Mouse (Mus musculus) heart, postnatal 0 days (tissue): ENCODE data around the gene Lfng.

Source experiments
- CTCF ChIP-seq: IDR thresholded peaks from 2 replicates; pipeline ENCODE4 v1.5.1; 2016; ENCODE audit warnings: antibody characterized with exemption, control low read depth, low read depth
- EP300 ChIP-seq: IDR thresholded peaks from 2 replicates; pipeline ENCODE4 v1.6.1; 2016; ENCODE audit warnings: antibody characterized with exemption, low read depth

DNA sequence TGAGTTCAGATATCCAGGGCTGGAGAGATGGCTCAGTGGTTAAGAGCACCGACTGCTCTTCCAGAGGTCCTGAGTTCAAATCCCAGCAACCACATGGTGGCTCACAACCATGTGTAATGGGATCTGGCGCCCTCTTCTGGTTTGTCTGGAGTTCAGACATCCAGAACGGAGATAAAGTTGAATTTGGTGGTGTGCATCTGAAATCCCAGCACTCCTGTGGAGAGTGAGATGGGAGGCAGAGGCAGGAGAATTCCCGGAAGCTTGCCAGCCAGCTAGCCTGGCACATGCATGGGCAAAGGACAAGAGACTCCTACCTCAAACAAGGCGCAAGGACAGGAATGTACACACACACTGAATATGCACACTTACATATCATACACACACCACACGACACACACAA is 37.1 kb downstream of the Lfng start:
- TF ChIP-seq EP300 (no peak), CTCF (no peak)
